Mouse (Mus musculus) spleen, adult 18-20 months (tissue): ENCODE measurements around the gene Trim2.

Experiments used
- DNase-seq, 2 experiments: peaks; one replicate each; pipeline ENCODE4 v3.0.0; 2022; ENCODE audit warnings: mixed read lengths in 2 of 2

Gene Trim2

DNA sequence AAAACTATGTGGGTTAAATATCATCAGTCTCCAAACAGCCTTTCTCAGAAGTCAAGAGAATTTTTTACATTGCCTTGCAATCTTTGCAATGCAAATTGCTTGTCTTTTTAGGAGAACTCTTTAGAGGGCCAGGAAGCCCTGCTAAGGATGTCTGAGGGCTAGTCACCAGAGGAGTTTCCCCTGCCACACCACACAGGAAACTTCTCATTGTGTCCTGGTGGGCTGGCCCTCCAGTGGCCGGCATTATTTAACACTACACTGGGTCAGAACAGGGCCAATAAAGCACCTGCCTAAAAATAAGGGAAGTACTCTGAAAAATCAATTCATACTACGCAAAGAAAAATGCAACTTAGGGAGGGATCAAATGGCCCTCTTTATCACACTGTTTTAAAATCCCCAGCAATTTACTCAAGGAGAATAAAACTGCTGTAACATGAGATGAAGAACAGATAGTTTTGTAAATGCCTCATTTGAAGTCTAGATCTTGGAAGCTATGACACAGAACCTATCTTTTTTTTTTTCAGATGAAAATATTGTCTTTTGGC lies 87.4 kb downstream of the Trim2 start:
- DNase-seq = no peak

DNA sequence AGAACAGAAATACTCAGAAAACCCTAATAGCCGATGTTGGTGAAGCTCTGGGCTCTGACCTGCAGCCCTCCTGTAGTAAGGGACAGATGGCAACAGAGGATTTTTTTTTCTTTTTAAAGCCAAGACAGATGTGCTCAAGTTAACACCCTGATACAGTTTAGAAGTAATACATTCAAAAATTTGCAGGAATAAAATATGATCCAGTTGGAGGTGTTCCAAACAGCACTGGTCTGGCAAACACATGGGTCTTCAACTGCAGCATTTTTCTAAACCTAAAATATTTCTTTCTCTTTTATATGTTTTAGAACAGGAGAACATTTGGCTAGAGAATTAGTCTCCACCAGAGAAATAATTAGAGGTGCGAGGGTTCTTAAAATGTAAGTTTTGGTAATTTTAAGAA lies 88.2 kb downstream of the Trim2 start:
- no peak for DNase-seq

DNA sequence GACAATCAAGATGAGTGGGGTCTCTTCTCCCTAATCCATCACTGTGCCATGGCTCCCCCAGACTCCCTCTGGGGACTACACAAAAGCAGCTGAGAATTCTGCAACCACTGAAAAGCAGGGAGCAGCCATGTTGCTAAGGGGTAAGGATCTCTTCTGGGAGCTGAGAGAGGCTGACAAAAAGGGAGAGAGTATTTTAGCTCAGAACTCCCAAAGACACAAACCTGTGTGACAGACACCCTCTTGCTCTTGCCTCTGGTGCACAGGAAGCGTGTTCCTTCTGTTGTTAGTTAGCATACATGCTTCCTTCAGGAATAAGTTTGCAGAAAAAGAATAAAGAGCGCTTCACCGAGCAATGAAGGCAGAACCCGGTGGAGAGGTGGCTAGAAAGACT lies 88.7 kb downstream of the Trim2 start:
- no peak for DNase-seq

DNA sequence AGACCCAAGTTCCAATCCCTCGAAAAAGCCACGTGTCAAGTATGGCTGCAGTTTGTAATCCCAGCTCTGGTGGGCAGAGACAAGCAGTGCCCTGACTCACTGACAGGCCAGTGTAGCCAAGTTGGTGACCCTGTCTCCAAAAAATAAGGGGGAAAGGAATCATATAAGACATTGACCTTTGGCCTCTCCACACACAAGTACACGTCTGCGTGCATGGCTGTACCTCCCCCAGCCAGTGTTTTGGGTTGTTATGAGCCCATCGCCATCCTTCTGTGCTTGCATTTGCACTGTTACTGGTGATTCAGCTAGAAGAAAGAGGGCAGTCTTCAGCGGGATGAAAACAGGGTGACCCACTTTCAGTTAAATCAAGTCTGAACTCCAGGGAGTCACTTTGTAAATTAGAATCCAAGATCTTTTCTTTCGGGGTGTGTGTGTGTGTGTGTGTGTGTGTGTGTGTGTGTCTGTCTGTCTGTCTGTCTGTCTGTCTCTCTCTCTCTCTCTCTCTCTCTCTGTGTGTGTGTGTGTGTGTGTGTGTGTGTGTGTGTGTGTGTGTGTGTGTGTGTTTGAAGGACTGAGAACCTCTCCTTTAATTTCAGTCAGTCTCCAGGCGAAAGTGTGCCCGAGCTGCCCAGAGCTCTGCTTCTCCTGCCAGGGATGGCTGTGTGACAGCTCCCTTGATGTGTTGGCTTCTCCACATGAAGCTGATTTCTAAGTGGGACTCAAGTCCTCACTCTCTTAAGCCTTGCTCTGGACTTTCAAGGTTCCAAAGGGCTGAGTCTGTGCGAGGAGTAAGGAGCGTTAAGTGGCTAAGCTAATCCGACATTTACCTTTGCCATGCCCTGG lies 89.3 kb downstream of the Trim2 start:
- no peak for DNase-seq

DNA sequence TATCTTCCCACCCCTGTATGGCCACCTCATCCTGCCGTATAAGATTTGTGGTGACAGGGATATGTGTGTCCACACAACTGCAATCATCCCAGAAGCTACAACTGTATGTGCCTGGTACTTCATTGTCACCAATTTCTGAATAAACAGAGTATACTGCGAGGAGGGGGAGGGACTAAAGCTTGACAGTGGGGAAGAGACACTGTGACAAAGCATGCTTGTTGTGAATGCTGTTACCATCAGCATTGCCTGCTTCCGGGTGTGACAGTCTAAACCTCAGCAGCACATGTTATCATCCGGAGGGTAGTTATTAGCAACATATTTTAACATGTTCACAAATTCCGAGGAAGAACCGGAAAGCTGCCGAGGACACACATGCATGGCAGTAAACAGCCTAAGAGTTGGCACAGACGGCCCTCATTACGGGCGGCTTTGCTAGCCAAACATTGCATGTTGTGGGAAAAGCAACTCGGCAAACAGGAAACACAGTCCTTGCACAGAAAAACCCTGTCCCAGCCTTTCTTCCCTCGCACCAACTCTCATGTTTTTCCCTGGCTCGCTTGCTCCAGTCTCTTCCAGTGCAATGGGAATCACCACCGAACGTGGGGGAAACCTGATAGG lies 90.8 kb downstream of the Trim2 start:
- DNase-seq = no peak

DNA sequence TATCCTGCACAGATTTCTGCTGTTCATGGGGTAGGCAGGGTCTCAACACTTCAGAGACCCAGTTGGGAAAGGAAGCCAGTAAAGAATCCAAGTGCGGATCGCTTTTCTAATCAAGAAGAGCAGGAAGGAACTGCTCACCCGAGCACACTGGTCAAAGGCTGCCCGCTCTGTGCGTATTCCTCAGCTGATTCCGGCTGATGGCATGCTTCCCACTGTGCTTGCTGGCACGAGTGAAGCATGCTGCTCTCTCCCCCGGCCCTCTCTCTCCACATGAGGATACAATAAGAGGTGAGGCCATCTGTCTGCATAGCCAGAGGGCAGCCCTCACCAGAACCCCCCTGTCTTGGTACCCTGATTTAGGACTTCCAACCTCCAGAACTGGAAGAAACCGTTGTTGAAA lies 91.4 kb downstream of the Trim2 start:
- DNase-seq = no peak

DNA sequence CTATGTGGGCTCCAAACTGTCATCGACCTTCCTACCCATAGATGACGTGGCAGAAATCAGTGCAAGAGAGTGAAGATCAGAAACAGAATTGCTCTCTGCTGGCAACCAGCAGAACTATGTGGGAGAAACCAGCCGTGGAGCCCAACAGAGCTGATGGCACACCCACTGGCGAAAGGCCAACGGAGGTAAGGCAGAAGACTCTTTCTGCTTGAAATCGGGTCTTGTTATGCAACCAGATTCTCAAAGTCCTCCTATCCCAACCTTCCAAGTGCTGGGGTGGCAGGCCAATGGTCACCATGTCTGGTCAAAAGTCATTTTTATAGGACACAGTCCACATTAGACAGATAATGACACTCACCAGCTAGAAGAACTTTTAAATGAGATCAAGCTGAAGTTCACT lies 92.2 kb downstream of the Trim2 start:
- DNase-seq = no peak

DNA sequence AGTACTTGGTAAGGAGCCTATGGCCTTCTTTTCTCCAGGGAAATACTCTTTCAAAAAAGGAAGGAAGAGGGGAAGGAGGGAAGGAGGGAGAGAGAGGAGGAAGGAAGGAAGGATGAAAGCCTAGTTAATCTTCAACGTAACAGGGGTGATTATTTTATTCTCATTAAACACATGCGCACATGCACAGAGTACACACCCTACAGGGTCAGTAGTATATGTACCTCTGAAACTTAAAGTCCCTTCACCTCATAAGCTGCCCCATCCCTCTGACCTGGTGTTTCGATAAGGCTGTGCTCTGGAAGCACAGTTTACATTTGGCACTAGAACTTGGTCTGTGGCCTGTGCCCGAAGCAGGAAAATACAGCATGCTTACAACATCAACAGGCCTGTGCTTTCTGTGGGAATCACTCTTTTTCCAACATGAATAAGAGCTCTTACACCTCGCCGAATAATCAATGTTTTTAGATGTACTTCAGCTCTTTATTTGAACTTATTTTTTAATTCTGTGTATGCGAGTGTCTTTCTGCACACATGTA lies 95.3 kb downstream of the Trim2 start:
- DNase-seq = no peak

DNA sequence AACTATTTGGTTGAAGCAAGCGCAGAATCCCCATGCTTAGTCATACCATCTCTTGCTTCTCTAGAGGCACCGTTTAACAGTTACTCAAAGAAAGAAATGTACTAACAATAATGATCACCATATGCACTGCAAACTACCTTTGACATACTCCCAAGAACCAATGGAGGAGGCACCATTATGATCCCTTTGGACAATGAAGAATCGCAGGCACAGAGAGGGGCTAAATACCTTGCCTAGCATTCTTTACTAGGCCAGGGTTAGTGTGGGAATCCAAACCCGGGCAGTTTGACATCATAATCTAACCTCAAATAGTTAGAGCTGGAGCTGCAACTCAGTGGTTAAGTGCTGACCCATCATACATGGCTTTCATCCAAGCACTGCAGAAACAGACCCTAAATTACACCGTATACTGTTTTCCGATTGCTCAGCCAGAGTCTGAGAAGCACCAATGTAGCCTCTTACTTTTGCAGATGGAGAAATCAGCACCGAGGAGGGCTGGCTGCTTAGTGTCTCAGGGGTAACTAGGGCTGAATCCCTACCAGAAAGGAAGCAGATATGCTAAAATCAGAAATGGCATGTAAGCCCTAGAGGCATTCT lies 97.7 kb downstream of the Trim2 start:
- no peak for DNase-seq

DNA sequence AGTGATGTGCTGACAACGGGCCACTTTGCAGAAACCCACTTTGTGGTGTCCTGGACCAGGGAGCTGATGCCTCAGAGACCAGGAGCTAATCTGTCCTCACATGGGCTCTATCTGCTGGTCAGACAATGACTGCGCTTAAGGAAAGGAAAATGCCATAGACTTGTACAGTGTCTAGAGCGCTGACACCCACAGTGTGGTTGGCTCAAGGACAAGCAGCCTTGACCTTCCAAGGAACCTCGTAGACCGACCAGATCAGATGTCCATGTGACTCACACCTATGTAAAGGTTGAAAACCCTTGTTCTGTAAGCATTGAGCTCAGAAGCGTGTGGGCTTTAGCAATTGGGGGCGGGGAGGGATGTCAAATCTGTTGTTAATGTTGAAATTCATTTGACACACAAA lies 98.2 kb downstream of the Trim2 start:
- DNase-seq = no peak

DNA sequence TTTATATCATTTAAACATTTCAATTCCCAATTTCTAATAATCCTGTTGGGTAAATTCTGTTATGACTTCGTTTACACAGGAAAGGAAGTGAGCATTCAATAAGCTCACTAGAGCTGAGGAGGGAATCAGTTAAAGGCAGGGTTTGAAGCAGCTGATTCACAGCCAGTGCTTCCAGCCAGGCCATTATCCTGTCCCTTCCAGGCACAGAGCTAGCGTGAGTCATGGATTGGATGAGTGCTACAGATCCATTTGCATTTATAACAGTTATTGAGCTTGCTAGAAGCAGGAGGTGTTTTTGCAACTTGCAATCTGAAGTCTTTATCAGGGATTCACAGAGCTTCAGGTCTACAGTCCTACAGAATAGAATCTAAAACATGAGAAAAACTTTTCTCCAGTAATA lies 99.3 kb downstream of the Trim2 start:
- DNase-seq = no peak

DNA sequence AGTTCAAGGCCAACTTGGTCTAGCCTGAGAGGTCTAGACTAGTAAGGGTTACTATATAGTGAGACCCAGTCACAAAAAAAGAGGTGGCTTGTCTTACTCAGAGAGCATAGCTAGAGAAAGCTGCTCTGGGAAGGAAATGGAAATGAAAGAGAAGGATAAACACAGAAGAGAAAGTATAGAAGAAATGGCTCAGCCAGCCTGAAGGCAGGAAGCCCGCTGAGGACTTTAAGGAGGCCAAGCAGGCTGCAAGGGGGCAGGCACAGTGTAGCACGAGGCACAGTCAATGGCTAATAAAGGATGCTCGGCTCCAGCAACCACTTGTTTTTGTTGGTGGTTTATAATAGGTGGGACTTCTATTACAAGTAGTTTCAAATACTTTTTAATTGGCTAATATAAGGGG lies 100.6 kb downstream of the Trim2 start:
- DNase-seq = no peak

DNA sequence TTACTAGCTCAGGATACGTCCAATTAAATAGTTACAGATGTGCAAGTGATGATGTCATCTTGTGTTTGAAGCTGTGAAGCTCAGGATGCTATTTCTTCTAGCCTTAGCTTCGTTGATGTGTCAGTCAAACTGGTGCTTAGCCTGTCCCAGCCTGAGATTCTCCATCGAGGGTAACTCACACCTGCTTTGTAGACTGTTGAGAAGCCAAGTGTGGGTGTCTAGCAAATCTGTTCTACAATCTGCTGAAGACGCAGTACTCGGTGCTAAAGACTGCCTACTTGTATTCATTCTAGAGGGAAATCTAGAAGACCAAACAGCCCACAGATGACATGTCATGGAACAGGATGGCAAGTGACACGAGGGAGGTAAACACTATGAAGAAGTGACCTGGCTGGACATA lies 101.0 kb downstream of the Trim2 start:
- no peak for DNase-seq

DNA sequence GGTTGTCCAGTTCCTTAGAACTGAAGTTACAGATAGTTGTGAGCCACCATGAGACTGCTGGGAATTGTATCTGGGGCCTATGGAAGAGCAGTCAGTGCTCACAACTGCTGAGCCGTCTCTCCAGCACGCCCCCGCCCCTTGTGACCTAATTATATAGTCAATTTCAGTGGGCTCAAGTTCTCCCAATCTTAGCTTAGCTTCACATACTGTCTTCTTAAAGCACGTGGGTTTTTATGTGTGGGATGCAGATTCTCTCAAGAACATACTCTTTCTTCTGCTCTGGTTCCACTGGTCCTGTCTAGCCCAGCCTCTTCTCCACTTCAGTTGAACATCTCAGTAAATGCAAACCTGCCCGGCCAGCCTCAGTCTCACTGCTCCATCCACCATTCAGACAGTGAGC lies 102.0 kb downstream of the Trim2 start:
- DNase-seq = no peak

DNA sequence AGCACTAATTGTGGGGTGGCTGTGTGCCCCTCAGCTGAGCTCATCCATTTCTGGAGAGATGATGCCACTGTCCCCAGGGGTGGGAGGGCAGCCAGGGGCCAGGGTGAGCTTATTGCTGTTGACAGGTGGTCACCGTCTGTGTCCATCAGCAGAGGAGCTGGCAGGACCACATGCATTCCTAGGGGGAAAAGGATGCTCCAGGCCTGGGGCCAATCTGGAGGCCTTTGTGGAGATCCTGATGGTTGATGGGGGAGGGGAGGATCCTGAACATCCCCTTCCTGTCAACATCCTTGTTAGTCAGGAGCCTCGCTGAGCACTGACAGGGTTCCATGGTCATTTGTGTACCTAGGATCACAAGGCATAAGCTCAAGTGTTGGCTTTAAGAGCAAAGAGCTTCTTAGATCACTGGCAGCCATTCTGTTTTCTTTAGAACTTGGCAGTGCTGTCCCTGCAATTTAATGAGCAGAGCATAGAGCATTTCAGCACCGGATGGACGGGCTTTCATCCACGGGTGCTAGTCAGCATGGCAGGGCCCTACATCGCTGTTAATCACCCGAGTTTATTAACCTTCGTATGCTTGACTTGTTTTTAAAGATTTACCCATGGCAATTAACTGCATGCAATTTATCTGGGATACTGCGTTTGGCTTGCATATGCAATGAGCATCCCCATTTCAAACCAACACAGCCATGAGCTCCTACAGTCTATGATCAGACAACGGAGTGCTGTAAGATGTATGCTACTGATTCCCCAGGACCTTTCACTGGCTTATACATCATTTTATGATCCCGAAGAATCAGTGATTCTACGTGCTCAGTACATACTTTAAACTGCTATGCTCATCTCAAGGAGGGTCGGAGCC lies 105.9 kb downstream of the Trim2 start:
- DNase-seq = no peak

DNA sequence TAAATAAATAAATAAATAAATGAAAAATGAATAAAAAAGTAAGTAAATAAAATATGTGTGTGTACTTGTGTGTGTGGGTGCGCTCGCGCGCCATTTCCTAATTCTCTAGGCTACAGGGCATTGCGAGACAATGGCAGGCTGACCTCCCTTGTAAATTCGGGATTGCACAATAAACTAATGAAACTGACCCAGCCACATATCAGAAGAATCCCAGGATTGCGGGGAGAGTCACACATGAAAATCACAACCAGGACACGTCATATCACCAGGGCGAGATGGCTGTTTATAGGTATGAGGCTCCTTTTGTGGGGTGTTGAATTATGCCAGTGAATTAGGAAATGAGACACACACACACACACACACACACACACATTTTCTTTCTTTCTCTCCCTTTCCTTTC lies 107.2 kb downstream of the Trim2 start:
- DNase-seq = no peak

DNA sequence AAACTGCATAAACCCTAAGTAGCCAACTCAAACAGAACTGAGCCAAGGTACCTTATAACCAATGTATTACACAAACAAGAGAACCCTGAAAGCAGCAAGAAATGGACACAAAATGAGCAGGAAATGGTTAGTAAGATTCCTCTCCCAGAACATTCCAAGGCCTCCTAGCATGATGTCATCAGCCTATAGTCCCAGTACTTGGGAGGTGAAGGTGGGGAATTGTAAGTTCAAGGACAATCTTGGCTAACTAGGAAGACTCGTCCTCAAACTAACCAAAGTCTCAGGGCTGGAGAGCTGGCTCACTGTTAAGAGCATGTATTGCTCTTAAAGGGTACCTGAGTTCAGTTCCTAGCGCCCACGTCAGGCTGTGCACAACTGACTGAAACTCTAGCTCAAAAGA lies 108.4 kb downstream of the Trim2 start:
- no peak for DNase-seq

DNA sequence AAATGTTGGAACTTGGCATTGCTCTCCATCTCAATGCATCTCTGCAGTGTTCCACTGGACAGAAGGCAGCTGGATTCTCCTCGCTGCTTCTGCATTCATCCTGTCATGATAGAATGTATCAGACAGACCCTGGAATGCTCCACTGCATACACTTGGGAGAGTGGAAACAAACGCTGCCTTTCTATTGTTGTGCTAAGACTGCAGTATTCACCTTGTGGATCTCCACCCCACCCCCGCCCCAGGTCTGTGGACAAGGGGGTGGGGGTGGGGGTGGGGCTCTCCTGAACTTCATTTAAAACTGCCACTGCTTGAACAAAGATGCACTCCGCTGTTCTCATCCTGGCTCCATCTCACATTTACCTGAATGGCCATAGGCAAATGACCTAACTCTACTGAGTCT lies 112.8 kb downstream of the Trim2 start:
- DNase-seq = no peak

DNA sequence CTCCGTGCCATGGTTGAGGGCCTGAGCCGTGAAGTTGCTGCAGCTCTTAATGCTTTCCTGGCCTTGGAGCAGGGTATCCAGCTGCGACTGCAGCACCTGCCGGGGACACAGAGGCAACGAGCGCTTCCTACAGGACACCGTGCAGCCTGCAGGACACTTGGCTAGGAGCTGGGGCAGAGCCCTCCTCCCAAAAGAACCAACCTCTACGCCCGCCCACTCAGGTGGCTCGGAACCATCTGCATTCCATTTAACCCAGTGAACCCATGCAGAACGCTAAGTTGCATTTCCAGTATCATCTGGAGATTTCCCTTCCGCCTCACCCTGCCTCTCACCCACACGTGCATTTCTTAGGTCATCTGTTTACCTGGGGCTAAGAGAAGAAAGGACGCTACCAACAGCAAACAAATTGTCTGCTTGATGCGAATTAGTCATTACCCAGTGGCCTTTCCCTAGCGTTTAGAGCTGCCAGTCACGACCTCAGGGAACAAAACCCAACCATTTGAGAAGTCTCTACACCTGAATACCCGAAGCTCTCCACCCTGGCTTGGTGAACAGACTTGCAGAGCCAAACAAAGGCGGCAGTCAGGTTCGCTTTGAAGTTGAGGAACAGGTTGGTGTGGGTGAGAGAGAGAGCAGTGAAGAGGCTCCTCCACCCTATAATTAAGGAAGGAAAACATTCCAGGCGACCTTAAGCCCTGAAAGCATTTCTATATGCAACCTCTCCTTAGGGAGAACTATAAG lies 115.4 kb downstream of the Trim2 start:
- no peak for DNase-seq

DNA sequence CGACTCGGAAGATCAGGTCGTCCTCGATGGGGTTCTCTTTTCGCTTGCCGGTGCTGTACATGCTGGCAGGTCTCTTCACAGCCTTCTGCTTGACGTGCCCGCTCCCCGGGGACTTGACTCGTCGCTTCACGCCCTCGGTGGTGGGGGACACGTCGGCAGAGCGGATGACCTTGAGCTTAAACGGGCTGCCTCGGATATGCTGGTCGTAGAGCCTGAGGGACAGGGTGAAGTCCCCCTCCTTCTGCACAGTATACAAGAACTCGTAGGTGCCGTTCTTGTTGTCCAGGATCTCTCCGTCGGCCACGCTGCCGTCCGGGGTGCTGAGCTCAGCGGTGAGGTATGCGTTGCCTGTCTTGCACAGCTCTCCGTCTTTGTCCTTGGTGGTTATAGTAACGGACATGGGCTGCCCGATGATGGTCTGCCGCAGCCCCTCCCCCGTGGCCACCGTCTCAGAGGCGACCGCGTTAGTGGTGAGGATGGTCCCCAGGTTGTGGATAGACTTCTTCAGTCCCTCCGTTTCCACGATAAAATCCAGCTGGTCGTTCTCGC lies 116.1 kb downstream of the Trim2 start:
- peak; percentile 7 to 13 for DNase-seq

DNA sequence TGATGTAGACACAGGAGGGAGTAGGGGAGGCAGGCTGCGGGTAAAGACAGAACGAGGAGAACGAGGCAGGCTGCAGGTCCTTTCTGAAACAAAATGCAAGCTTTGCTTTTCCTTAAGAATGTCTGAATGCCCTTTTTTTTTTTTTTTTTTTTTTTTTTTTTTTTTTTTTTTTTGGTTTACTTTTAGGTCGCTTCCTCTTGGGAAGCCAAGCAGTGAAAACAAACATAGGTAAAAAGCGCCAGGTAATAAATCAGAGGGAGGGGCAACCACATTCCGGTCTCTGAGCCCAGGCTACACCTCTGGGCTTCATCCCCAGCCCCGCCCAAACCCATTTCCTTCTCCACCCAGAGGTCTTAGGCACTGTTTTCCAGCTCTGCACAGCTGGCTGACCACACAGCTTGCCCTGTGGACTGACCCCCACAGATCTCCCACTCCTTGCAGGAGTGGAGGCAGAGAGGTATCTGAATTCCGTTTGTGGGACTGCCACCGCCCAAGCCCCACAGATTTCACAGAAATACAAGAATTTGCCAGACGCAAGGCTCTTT lies 117.0 kb downstream of the Trim2 start:
- no peak for DNase-seq
